Mouse (Mus musculus): ENCODE measurements at regions not wholly inside any gene's neighbourhood (a gene's known extent, or its start where the extent isn't known, plus 50 kb on each side); places are given as distances from the start of the nearest gene placed in this dataset.

DNA sequence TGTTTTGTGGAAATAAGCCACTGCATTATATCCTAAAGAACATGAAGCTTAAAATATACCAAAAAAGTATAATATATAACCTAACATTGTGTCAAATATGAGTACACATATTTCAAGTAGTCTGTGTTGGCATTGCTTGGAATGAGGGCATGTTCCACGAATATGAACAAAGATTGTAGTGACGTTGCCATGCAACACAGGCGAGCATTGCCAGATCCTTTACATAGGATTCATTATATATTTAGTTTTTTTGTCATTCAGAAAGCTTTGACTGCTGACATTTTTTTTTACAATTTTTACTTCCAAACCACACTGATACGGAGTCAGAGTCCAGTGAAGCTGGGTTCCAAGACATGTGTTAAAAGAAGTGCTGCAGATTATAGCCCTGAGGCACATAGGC lies 900.1 kb downstream of the Efnb2 start:
- H3K36me3 ChIP-seq: no peaks in the 10 kb centered on the region
- no peaks in the 10 kb centered on the region for H3K4me1 ChIP-seq (replicated peaks)
- no peaks in the 10 kb centered on the region for H3K9me3 ChIP-seq
- no peak overlapping the region for H3K4me3 ChIP-seq
- H3K4me2 ChIP-seq: no peak overlapping the region
- WGBS: 72% methylated on average over 4 of the region's 4 CpGs
- H3K9ac ChIP-seq: no peak overlapping the region
- no peak for ATAC-seq (ENCODE audit: low FRiP score)
- H3K27me3 ChIP-seq: no peaks in the 10 kb centered on the region
- H3K27ac ChIP-seq: no peak overlapping the region

DNA sequence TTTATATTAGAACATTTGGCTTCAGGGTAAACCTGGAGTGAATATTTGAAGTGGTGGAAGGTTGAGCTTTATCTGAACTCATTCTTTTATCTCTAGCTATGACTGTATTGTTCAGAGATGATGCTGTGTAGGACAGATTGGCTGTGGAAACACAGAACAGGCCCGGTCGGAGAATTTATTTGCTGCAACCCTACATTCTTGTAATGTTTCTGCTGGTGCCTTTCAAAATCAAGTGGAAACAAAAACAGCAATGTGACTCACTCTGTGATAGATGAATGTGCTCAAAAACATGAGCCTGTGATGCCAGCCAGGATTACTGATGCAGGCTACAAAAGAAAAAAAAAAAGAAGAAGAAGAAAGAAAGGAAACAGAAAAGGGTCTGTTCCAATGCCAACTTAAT lies 928.3 kb downstream of the Efnb2 start:
- Histone ChIP-seq H3K4me3 (no peak overlapping the region), H3K27ac (no peak overlapping the region), H3K4me2 (no peak overlapping the region), H3K27me3 (no peaks in the 10 kb centered on the region), H3K9ac (no peak overlapping the region), H3K9me3 (no peaks in the 10 kb centered on the region), H3K36me3 (no peaks in the 10 kb centered on the region), H3K4me1 (replicated peaks) (no peaks in the 10 kb centered on the region)
- 82% methylated on average over 2 of the region's 2 CpGs for whole genome bisulfite sequencing
- ATAC-seq (ENCODE audit: low FRiP score): no peak

DNA sequence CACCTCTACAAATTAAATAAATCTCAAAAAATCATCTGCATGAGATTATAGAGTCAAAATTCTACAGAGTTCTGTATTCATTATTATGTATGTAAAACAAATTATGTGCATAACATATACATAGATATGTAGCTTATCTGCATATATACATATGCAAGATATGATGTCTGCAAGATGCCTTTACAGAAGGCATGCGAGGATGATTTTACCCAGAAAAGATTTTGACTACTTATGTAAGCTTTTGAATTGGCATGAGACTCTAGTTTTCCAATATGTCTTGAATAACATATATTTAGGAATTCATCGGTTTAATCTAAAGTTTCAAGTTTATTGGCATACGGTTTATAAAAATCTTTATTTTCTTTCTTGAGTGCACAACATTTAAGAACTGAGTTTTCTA lies 939.2 kb downstream of the Efnb2 start:
- no peaks in the 10 kb centered on the region for H3K4me1 ChIP-seq (replicated peaks)
- no peak overlapping the region for H3K4me2 ChIP-seq
- no peaks in the 10 kb centered on the region for H3K36me3 ChIP-seq
- ATAC-seq (ENCODE audit: low FRiP score): no peak
- no peak overlapping the region for H3K9ac ChIP-seq
- H3K9me3 ChIP-seq: no peaks in the 10 kb centered on the region
- H3K27ac ChIP-seq: no peak overlapping the region
- WGBS: 95% methylated on average over 3 of the region's 3 CpGs
- H3K27me3 ChIP-seq: no peaks in the 10 kb centered on the region
- H3K4me3 ChIP-seq: no peak overlapping the region

DNA sequence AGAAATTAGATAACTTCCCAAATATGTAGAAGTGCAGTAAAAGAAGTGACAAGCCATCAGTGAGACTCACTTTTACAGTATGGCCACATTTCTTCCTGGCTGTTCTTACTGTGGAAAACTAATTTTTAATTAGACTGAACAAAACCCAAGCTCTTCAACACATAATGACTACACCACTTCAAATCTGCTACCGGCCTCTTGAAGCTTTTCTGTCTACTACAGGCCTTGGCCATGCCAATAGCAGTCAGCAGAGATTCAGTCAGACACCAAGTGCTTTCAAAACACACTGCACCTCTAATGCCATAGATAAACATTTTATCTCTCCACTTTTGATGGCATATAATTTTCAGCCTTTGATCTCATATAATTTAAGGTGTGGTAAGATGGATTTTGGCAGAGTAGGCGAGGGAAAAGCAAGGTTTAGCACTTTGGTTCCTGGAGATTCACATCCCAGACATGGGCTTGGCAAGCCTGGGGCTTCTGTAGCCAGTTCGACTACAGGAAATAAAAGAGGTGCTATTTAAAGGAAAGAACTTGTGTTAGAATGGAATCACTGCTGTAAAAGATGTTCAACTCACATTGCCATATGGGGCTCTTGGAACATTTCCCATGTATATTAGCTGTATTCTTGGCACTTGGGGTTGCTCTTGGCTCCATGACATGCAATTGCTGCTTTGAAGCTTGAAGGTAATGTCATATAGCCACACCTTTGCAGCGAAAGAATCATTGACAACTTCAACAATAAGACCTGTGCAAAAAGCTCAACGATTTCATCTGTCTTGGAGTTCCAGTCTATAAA lies 941.9 kb downstream of the Efnb2 start:
- Histone ChIP-seq H3K9me3 (no peaks in the 10 kb centered on the region), H3K4me3 (no peak overlapping the region), H3K9ac (no peak overlapping the region), H3K4me2 (no peak overlapping the region), H3K27me3 (no peaks in the 10 kb centered on the region), H3K4me1 (replicated peaks) (no peaks in the 10 kb centered on the region), H3K36me3 (no peaks in the 10 kb centered on the region), H3K27ac (no peak overlapping the region)
- 84% methylated on average over 5 of the region's 5 CpGs for WGBS
- no peak for ATAC-seq (ENCODE audit: low FRiP score)

DNA sequence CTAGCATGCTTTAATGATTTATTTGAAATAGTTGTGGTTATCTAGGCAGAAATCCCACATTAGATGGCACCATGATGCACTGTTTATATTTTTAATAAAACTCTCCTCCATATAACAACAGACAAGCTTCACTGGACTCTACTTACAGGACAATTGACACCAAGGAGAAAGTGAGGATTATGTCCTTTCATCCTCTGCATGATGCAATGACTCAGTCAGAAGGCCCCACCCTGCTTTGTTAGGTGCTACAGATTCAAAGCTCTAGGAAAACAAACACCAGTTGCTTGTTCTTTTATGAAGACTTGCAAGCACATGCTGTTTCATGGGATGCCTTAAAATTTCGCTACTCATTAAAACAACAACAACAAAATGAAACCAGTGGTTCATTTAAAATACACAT lies 950.3 kb downstream of the Efnb2 start:
- H3K4me1 ChIP-seq (replicated peaks): no peaks in the 10 kb centered on the region
- H3K4me3 ChIP-seq: no peak overlapping the region
- no peak for ATAC-seq (ENCODE audit: low FRiP score)
- no peak overlapping the region for H3K27ac ChIP-seq
- no peaks in the 10 kb centered on the region for H3K27me3 ChIP-seq
- no peak overlapping the region for H3K4me2 ChIP-seq
- WGBS: 60% methylated on average over 1 of the region's 1 CpGs
- no peaks in the 10 kb centered on the region for H3K9me3 ChIP-seq
- no peak overlapping the region for H3K9ac ChIP-seq
- H3K36me3 ChIP-seq: no peaks in the 10 kb centered on the region

DNA sequence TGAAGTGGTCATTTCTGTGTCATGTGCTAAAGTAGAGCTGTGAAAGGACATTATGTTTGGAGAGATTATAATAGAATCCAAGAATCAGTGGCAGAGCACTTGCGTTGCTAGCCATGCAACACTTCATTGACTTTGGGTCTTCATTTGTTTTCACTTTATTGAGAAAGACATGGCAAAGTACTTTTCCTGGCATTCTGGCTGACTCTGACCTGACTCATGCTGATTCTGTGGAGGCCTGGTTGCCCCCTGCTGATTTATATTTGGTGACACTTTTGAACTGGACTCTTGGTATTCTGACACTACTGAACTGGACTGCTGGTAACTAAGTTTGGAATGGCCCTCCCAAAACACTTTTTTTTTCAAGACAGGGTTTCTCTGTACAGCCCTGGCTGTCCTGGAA lies 951.6 kb downstream of the Efnb2 start:
- no peak for ATAC-seq (ENCODE audit: low FRiP score)
- no peaks in the 10 kb centered on the region for H3K27me3 ChIP-seq
- H3K9ac ChIP-seq: no peak overlapping the region
- H3K4me1 ChIP-seq (replicated peaks): no peaks in the 10 kb centered on the region
- H3K36me3 ChIP-seq: no peaks in the 10 kb centered on the region
- no peak overlapping the region for H3K27ac ChIP-seq
- no peaks in the 10 kb centered on the region for H3K9me3 ChIP-seq
- H3K4me2 ChIP-seq: no peak overlapping the region
- 83% methylated on average over 1 of the region's 1 CpGs for WGBS
- H3K4me3 ChIP-seq: no peak overlapping the region

DNA sequence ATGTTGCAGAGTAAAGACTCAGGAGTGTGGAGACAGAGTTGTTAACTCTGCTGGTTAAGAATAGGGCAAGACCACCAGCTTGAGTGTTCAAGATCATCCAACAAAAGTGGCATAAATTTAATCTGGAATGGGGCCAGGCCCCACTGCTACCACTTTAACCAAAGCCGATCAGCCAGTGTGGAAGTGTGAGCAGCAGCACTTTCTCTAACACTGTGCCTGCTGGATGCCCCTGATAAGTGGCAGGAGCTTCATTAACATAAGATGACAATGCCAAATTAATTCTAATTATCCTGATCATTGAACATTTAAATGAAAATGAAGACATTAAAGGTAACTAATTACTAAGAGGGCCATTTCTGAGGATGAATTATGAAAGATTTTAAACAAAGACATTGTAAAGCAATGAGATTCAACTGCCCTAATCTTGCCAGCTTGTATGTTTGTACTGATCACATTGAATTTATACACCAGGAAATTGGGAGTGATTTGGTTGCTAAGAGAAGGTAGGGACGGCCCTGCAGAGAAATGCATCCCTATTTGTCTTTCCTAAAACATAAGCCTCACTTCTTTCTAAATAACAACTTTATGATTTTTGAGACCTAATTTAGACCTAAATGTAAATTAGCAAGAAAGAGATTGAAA lies 969.6 kb downstream of the Efnb2 start:
- H3K4me2 ChIP-seq: no peak overlapping the region
- H3K27ac ChIP-seq: no peak overlapping the region
- H3K27me3 ChIP-seq: no peaks in the 10 kb centered on the region
- no peaks in the 10 kb centered on the region for H3K36me3 ChIP-seq
- H3K4me3 ChIP-seq: no peak overlapping the region
- ATAC-seq (ENCODE audit: low FRiP score): peak; percentile 83
- H3K9ac ChIP-seq: no peak overlapping the region
- H3K9me3 ChIP-seq: no peaks in the 10 kb centered on the region
- H3K4me1 ChIP-seq (replicated peaks): peaks cover 3% of the 10 kb centered on the region; the same call in 1 of the 2 replicates
- WGBS: 44% methylated on average over 2 of the region's 2 CpGs

DNA sequence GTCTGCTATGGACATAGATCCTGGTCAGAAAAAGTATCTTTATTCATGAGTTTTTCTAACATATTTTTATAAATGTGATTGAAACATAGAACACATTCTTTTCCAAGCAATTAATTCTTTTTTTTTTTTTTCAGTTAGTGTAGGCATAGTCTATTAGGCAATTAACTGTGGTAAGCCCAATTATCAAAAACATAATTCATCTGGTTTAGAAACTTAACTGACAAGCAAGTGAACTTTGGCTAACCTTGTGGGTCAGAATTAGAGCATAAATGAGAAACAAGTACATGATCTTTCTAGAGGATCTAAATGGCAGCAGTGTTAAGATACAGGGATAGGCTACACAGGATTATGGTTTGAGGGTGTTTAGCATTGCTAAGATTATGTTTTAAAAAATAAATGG lies 1007.2 kb downstream of the Efnb2 start:
- Histone ChIP-seq H3K36me3 (no peaks in the 10 kb centered on the region), H3K9ac (no peak overlapping the region), H3K9me3 (no peaks in the 10 kb centered on the region), H3K4me3 (no peak overlapping the region), H3K27me3 (no peaks in the 10 kb centered on the region), H3K4me1 (replicated peaks) (no peaks in the 10 kb centered on the region), H3K4me2 (no peak overlapping the region), H3K27ac (no peak overlapping the region)
- ATAC-seq (ENCODE audit: low FRiP score): no peak
